Mouse (Mus musculus) brain, embryonic 14.5 days (tissue): ENCODE results near the gene AI467606.

Source experiments
- CTCF ChIP-seq: fragments of 200-500 bp; IDR thresholded peaks from 2 replicates; pipeline ENCODE4 v1.5.1; 2012; ENCODE audit warnings: inconsistent platforms, mild to moderate bottlenecking, moderate library complexity, borderline replicate concordance; ENCODE audit not compliant: insufficient read depth, insufficient read length; ENCODE audit errors: extremely low read depth
- POLR2A ChIP-seq: fragments of 200-500 bp; IDR thresholded peaks from 2 replicates; pipeline ENCODE4 v1.6.1; 2012; ENCODE audit warnings: mild to moderate bottlenecking, inconsistent platforms, borderline replicate concordance; ENCODE audit not compliant: poor library complexity, insufficient read depth, insufficient read length, severe bottlenecking; ENCODE audit errors: extremely low read depth

DNA sequence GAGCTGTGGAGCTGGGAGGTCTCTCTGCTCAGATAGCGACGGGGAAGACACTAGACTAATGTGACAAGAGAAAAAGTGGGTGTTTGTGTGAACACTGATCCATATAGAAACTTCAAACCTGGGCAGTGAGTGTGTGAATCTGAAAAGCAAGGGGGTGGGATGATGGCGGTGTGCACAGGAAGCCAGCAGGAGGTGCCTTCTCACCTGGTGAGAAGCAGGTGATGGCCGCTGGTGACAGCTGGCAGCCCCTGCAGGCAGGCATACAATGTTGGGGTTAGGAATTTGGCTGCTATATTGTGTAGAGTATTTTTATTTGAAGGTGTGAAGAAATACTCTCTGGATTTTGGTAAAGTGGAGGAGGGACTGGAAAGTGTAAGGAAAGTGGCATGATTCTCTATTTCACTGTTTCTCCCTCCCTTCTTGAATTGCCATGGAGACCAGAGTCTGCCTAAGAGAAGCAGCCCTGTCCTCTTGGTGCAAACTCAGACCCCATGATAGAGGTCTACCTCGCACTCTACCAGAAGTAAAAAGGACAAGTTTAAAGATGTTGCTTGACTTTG is 36.1 kb upstream of the AI467606 start:
- TF ChIP-seq CTCF, result no peak
- TF ChIP-seq POLR2A, result no peak
